Mouse (Mus musculus) bone marrow macrophage, adult 2 months (primary cell): ENCODE measurements around the gene Cfap58. TPM values are rescaled to one million over a fixed set of nuclear protein-coding genes. Genes with fewer than 3 reads are reported as not detected.

Experiments
- H3K27ac ChIP-seq: 2 replicates; pipeline ENCODE4 v1.5.1; 2012; ENCODE audit warnings: low read depth, low read length; ENCODE audit not compliant: insufficient read depth
- H3K4me1 ChIP-seq: 2 replicates; pipeline ENCODE4 v1.6.1; 2012; ENCODE audit warnings: low read length; ENCODE audit not compliant: control insufficient read depth, insufficient read depth
- H3K4me3 ChIP-seq: 2 replicates; pipeline ENCODE4 v1.5.1; 2012; ENCODE audit warnings: mild to moderate bottlenecking, low read length, moderate library complexity; ENCODE audit not compliant: insufficient read depth
- CTCF ChIP-seq: IDR thresholded peaks from 2 replicates; pipeline ENCODE4 v1.5.1; 2012; ENCODE audit warnings: low read depth, mild to moderate bottlenecking, low read length, moderate library complexity
- POLR2A ChIP-seq: IDR thresholded peaks from 2 replicates; pipeline ENCODE4 v1.6.1; 2012; ENCODE audit warnings: mild to moderate bottlenecking, low read depth, low read length, borderline replicate concordance
- polyA plus RNA-seq: library from polyadenylated mRNA; stranded (reverse); fragments of >200 nt; gene quantifications from 2 replicates; pipeline ENCODE4 v1.2.4, GENCODE M21; 2012; ENCODE audit not compliant: missing spikeins, insufficient read depth, insufficient read length

The Cfap58 gene
- polyA plus RNA-seq, 1 experiment: not detected

- Histone ChIP-seq H3K4me3 (no peak overlapping the region), H3K4me1 (peaks cover 46% of the 10 kb centered on the region), H3K27ac (no peak overlapping the region)
- TF ChIP-seq CTCF (no peak), POLR2A (no peak)
Observed at GRCm38 (mm10) chr19:47903679-47904078, 33.8 kb upstream of the Cfap58 start.

GRCm38 (mm10) chr19:47905081-47905480, 32.4 kb upstream of the Cfap58 start:
- peak overlapping the region; percentile 30; the same call in 1 of the 2 replicates for H3K27ac ChIP-seq
- peaks cover 55% of the 10 kb centered on the region for H3K4me1 ChIP-seq
- TF ChIP-seq CTCF: no peak
- TF ChIP-seq POLR2A: no peak
- no peak overlapping the region for H3K4me3 ChIP-seq

GRCm38 (mm10) chr19:47905603-47906002, 31.9 kb upstream of the Cfap58 start:
- H3K27ac ChIP-seq: peak overlapping the region; percentile 36; the same call in 1 of the 2 replicates
- TF ChIP-seq POLR2A (no peak), CTCF (no peak)
- H3K4me1 ChIP-seq: peaks cover 57% of the 10 kb centered on the region
- no peak overlapping the region for H3K4me3 ChIP-seq

- TF ChIP-seq CTCF (no peak), POLR2A (no peak)
- Histone ChIP-seq H3K27ac (no peak overlapping the region), H3K4me1 (peaks cover 40% of the 10 kb centered on the region), H3K4me3 (no peak overlapping the region)
Observed at GRCm38 (mm10) chr19:47907596-47907995, 29.9 kb upstream of the Cfap58 start.

GRCm38 (mm10) chr19:47908961-47909371, 28.5 kb upstream of the Cfap58 start:
- Histone ChIP-seq H3K4me3 (no peak overlapping the region), H3K4me1 (peaks cover 31% of the 10 kb centered on the region), H3K27ac (no peak overlapping the region)
- TF ChIP-seq POLR2A: no peak
- no peak for TF ChIP-seq CTCF

GRCm38 (mm10) chr19:47909387-47910116, 27.9 kb upstream of the Cfap58 start:
- Histone ChIP-seq H3K4me1 (peaks cover 29% of the 10 kb centered on the region), H3K4me3 (no peak overlapping the region), H3K27ac (no peak overlapping the region)
- no peak for TF ChIP-seq POLR2A
- TF ChIP-seq CTCF: no peak

GRCm38 (mm10) chr19:47910117-47910618, 27.3 kb upstream of the Cfap58 start:
- H3K4me1 ChIP-seq: peaks cover 23% of the 10 kb centered on the region
- no peak for TF ChIP-seq CTCF
- TF ChIP-seq POLR2A: no peak
- H3K4me3 ChIP-seq: no peak overlapping the region
- no peak overlapping the region for H3K27ac ChIP-seq

GRCm38 (mm10) chr19:47910751-47911150, 26.7 kb upstream of the Cfap58 start:
- Histone ChIP-seq H3K27ac (no peak overlapping the region), H3K4me1 (peaks cover 18% of the 10 kb centered on the region), H3K4me3 (no peak overlapping the region)
- TF ChIP-seq POLR2A: no peak
- no peak for TF ChIP-seq CTCF

GRCm38 (mm10) chr19:47913344-47913743, 24.1 kb upstream of the Cfap58 start:
- Histone ChIP-seq H3K4me1 (peaks cover 27% of the 10 kb centered on the region), H3K4me3 (no peak overlapping the region), H3K27ac (no peak overlapping the region)
- TF ChIP-seq CTCF: no peak
- TF ChIP-seq POLR2A: no peak

- no peak for TF ChIP-seq POLR2A
- Histone ChIP-seq H3K4me3 (no peak overlapping the region), H3K27ac (no peak overlapping the region), H3K4me1 (peaks cover 25% of the 10 kb centered on the region)
Observed at GRCm38 (mm10) chr19:47914191-47914590, 23.3 kb upstream of the Cfap58 start.

GRCm38 (mm10) chr19:47915251-47915650, 22.2 kb upstream of the Cfap58 start:
- no peak overlapping the region for H3K27ac ChIP-seq
- no peak for TF ChIP-seq POLR2A
- no peak overlapping the region for H3K4me3 ChIP-seq
- H3K4me1 ChIP-seq: peaks cover 20% of the 10 kb centered on the region

- peak overlapping the region; percentile 80; the same call in 1 of the 2 replicates for H3K4me3 ChIP-seq
- no peak for TF ChIP-seq POLR2A
- no peak for TF ChIP-seq CTCF
- no peak overlapping the region for H3K27ac ChIP-seq
- peaks cover 15% of the 10 kb centered on the region for H3K4me1 ChIP-seq
Observed at GRCm38 (mm10) chr19:47917396-47917795, 20.1 kb upstream of the Cfap58 start.
